Mouse (Mus musculus): ENCODE results near the gene Mrpl24. TPM values are rescaled to one million over a fixed set of nuclear protein-coding genes. Genes with fewer than 3 reads are reported as not detected.

Mrpl24 gene
- polyA plus RNA-seq, 1 experiment from 2014 or later: 53.5 TPM

DNA sequence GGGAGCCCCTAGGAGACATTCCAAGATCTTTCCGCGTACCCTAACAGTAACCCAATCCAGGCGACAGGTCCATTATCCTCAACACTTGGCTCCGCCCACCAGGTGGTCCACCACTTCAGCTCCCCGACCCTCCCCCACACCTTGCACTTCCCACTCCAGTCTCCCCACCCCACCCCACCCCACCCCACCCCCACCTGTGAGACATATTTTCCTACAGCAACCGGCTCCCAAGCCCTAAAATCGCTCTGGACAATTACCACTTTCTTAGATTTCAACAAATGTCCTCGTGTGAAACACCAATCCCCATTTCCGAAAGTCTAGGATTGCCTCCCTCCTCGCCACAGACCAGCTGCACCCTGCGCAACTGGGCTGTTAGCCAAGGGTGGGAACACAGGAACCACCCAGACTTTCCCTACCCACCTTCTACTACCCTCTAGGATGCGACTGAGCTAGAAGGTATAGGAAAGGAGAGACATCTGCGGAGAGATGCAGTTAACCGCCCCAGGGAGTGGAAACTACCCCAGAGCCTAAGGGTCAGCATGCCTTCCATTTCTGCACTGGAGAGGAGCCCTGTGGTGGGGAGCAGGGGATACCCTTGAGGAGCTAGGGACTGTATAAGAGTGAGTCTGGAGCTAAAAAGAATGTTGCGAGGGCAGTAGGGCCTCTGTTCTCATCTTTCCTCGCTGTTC, 30.1 kb downstream of the Mrpl24 start:
- ATAC-seq (ENCODE audit: low FRiP score): no peak
- Histone ChIP-seq H3K4me2 (replicated peaks) (peak overlapping the region; percentile 63), H3K4me3 (replicated peaks; ENCODE audit: low read length) (peak overlapping the region; percentile 28), H3K27me3 (ENCODE audit: control insufficient read depth, insufficient read depth, low read length) (no peaks in the 10 kb centered on the region), H3K9me3 (ENCODE audit: control insufficient read depth, low read length) (no peaks in the 10 kb centered on the region), H3K4me1 (replicated peaks; ENCODE audit: control insufficient read depth, insufficient read depth, low read length) (peaks cover 64% of the 10 kb centered on the region), H3K9ac (peak overlapping the region; percentile 49), H3K27ac (peak overlapping the region; percentile 17; the same call in 1 of the 2 replicates), H3K36me3 (replicated peaks; ENCODE audit: control insufficient read depth, insufficient read depth) (peaks cover 4% of the 10 kb centered on the region; the same call in 1 of the 2 replicates)
- 5% methylated on average over 16 of the region's 16 CpGs for WGBS
- DNase-seq (ENCODE audit: low spot score): peak; percentile 39

DNA sequence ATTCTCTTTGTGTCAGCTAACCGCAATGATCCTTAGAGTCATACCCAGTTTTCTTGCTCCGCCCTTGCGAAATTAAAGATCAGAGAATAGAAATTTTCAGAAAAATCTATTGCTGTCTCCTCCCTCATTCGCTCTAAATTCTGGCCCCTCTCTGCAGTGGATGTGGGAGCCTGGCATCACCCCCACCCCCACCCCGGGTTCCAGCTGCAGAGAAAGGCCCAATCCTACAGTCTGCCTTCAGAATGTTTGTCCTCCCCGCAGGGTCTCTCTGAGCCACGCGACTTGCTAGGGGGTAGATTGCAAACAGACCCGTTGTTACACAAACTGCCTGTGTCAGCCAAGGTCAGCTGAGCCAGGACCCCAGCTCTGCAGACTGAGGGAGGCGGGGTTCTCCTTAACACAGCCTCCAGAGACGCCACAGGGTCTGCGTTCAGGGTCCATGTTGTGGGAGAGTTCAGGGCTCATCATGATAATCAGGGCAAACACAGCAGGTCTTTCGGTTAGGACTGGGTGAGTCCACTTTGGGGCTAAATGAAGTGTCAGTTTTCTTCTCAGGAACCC, 30.7 kb downstream of the Mrpl24 start:
- peak overlapping the region; percentile 12 for H3K4me3 ChIP-seq (replicated peaks; ENCODE audit: low read length)
- no peak for ATAC-seq (ENCODE audit: low FRiP score)

DNA sequence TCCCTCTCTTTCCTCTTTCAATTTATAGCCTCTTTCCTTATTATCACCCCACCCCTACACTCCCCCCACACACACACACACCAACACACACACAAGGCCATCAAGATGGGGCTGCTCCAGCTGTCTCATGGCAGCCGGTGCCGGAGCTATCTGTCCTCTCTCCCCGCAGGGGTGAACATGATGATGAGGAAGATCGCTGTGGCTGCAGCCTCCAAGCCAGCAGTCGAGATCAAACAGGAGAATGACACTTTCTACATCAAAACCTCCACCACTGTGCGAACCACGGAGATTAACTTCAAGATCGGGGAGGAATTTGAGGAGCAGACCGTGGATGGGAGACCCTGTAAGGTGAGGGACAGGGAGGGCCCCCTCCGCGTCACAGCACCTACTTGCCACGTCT, 32.6 kb downstream of the Mrpl24 start:
- H3K9me3 ChIP-seq (ENCODE audit: control insufficient read depth, low read length): no peaks in the 10 kb centered on the region
- no peaks in the 10 kb centered on the region for H3K27me3 ChIP-seq (ENCODE audit: control insufficient read depth, insufficient read depth, low read length)
- H3K9ac ChIP-seq: peak overlapping the region; percentile 29; the same call in 1 of the 2 replicates
- ATAC-seq (ENCODE audit: low FRiP score): no peak
- H3K4me2 ChIP-seq (replicated peaks): peak overlapping the region; percentile 45
- peak overlapping the region; percentile 55; the same call in 1 of the 2 replicates for H3K27ac ChIP-seq
- peak overlapping the region; percentile 18 for H3K4me3 ChIP-seq (replicated peaks; ENCODE audit: low read length)
- DNase-seq (ENCODE audit: low spot score): no peak
- 12% methylated on average over 12 of the region's 12 CpGs for WGBS
- H3K36me3 ChIP-seq (replicated peaks; ENCODE audit: control insufficient read depth, insufficient read depth): no peaks in the 10 kb centered on the region
- H3K4me1 ChIP-seq (replicated peaks; ENCODE audit: control insufficient read depth, insufficient read depth, low read length): peaks cover 43% of the 10 kb centered on the region

More for the DNA sequence above, 30.7 kb downstream of the Mrpl24 start:
- H3K36me3 ChIP-seq (replicated peaks; ENCODE audit: control insufficient read depth, insufficient read depth): peaks cover 4% of the 10 kb centered on the region; the same call in 1 of the 2 replicates
- H3K4me1 ChIP-seq (replicated peaks; ENCODE audit: control insufficient read depth, insufficient read depth, low read length): peaks cover 59% of the 10 kb centered on the region
- H3K27ac ChIP-seq: peak overlapping the region; percentile 14; the same call in 1 of the 2 replicates
- WGBS: 7% methylated on average over 13 of the region's 13 CpGs
- 0 out of 2 replicates have a peak overlapping the region, but pooled peaks have one; percentile 49 for H3K9ac ChIP-seq
- no peaks in the 10 kb centered on the region for H3K9me3 ChIP-seq (ENCODE audit: control insufficient read depth, low read length)
- no peaks in the 10 kb centered on the region for H3K27me3 ChIP-seq (ENCODE audit: control insufficient read depth, insufficient read depth, low read length)
- peak overlapping the region; percentile 63 for H3K4me2 ChIP-seq (replicated peaks)
- no peak for DNase-seq (ENCODE audit: low spot score)

DNA sequence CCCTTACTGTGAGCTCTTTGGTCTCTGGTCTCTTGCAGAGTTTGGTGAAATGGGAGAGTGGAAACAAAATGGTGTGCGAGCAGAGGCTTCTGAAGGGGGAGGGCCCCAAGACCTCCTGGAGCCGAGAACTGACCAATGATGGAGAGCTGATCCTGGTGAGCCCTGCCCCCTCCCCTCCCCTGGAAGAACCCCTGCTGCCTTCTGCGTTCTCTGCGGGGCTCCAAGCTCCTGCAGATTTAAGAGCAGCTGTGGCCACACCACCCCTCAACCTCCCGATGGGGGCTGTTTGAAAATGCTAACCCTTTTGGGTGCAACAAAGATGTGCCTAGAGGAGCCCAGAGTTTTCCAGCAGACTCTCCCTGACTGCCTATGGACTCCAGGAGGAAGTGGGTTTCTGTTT, 33.1 kb downstream of the Mrpl24 start:
- Histone ChIP-seq H3K9me3 (ENCODE audit: control insufficient read depth, low read length) (no peaks in the 10 kb centered on the region), H3K4me2 (replicated peaks) (peak overlapping the region; percentile 45), H3K4me3 (replicated peaks; ENCODE audit: low read length) (peak overlapping the region; percentile 18), H3K27me3 (ENCODE audit: control insufficient read depth, insufficient read depth, low read length) (no peaks in the 10 kb centered on the region), H3K4me1 (replicated peaks; ENCODE audit: control insufficient read depth, insufficient read depth, low read length) (peaks cover 38% of the 10 kb centered on the region), H3K27ac (peak overlapping the region; percentile 55; the same call in 1 of the 2 replicates), H3K9ac (peak overlapping the region; percentile 29; the same call in 1 of the 2 replicates), H3K36me3 (replicated peaks; ENCODE audit: control insufficient read depth, insufficient read depth) (no peaks in the 10 kb centered on the region)
- WGBS: 4% methylated on average over 5 of the region's 5 CpGs
- peak; percentile 46 for DNase-seq (ENCODE audit: low spot score)
- peak; percentile 25; the same call in 1 of the 2 replicates for ATAC-seq (ENCODE audit: low FRiP score)

DNA sequence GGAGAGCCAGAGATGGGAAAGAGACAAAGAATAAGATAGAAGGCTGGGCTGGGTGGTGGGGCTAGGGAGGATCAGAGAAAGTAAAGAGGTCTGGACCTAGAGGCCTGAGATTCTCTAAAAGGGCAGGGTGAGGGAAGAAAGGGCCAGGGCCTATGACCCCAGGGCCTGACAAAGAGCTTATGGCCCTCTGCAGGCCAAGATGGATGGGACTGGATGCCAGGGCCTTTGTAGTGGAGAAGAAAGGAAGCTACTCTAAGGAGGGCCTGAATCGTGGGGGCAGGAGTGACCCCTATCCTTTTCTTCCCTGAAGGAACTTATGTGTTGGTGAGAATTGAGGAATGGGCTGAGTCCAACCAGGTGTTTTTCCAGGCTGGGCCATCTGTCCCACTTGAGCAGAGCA, 38.8 kb downstream of the Mrpl24 start:
- Histone ChIP-seq H3K9me3 (ENCODE audit: control insufficient read depth, low read length) (no peaks in the 10 kb centered on the region), H3K36me3 (replicated peaks; ENCODE audit: control insufficient read depth, insufficient read depth) (no peaks in the 10 kb centered on the region), H3K27ac (no peak overlapping the region), H3K4me2 (replicated peaks) (no peak overlapping the region), H3K4me1 (replicated peaks; ENCODE audit: control insufficient read depth, insufficient read depth, low read length) (0 out of 2 replicates have a peak, but pooled peaks cover 3% of the 10 kb centered on the region), H3K4me3 (replicated peaks; ENCODE audit: low read length) (no peak overlapping the region), H3K27me3 (ENCODE audit: control insufficient read depth, insufficient read depth, low read length) (no peaks in the 10 kb centered on the region), H3K9ac (no peak overlapping the region)
- no peak for DNase-seq (ENCODE audit: low spot score)
- WGBS: 5% methylated on average over 1 of the region's 1 CpGs
- no peak for ATAC-seq (ENCODE audit: low FRiP score)

DNA sequence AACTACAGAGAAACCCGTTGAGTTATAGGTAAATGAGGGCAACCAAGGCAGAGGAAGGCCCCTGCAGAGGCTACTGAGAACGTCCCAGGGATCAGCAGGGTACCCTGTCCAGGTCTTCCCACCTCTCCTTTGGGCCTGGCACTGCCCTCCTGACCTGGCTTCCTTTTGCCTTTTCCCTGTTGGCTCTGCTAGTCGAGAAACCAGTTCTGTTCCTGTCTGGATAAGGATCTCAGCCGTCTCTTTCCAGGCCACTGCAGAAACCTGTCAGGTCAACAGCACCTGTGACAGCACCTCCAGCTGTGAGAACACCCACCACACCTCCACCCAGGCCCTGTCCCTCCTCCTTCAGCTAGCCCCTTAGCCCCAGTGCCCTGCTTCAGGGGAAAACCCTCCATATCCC, 39.2 kb downstream of the Mrpl24 start:
- Histone ChIP-seq H3K27me3 (ENCODE audit: control insufficient read depth, insufficient read depth, low read length) (no peaks in the 10 kb centered on the region), H3K4me3 (replicated peaks; ENCODE audit: low read length) (no peak overlapping the region), H3K9ac (no peak overlapping the region), H3K36me3 (replicated peaks; ENCODE audit: control insufficient read depth, insufficient read depth) (no peaks in the 10 kb centered on the region), H3K4me2 (replicated peaks) (no peak overlapping the region), H3K27ac (no peak overlapping the region), H3K4me1 (replicated peaks; ENCODE audit: control insufficient read depth, insufficient read depth, low read length) (0 out of 2 replicates have a peak, but pooled peaks cover 3% of the 10 kb centered on the region), H3K9me3 (ENCODE audit: control insufficient read depth, low read length) (no peaks in the 10 kb centered on the region)
- DNase-seq (ENCODE audit: low spot score): no peak
- ATAC-seq (ENCODE audit: low FRiP score): no peak
- 6% methylated on average over 4 of the region's 4 CpGs for WGBS

DNA sequence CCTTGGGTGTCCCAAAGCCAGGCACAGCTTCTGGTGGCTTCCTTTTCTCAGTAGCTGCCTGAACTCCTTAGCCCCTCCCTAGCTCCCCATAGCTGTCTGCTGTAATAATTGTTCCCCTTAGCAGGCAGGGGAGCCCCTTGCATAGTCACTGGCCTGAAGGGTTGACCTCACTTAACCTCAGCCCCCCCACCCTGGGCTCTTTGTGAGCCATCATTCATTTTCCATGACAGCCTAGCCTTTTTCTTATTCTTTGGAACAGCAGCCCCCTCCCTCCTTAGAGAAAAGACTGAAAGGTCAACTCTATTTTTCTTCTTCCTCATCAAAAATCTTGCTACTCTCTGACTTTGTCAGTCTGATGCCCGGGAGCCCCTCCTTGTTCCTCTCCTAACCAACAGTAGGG, 39.7 kb downstream of the Mrpl24 start:
- no peak overlapping the region for H3K4me3 ChIP-seq (replicated peaks; ENCODE audit: low read length)
- H3K36me3 ChIP-seq (replicated peaks; ENCODE audit: control insufficient read depth, insufficient read depth): no peaks in the 10 kb centered on the region
- H3K4me2 ChIP-seq (replicated peaks): no peak overlapping the region
- ATAC-seq (ENCODE audit: low FRiP score): no peak
- no peak for DNase-seq (ENCODE audit: low spot score)
- H3K27ac ChIP-seq: no peak overlapping the region
- H3K4me1 ChIP-seq (replicated peaks; ENCODE audit: control insufficient read depth, insufficient read depth, low read length): 0 out of 2 replicates have a peak, but pooled peaks cover 3% of the 10 kb centered on the region
- no peaks in the 10 kb centered on the region for H3K9me3 ChIP-seq (ENCODE audit: control insufficient read depth, low read length)
- no peaks in the 10 kb centered on the region for H3K27me3 ChIP-seq (ENCODE audit: control insufficient read depth, insufficient read depth, low read length)
- no peak overlapping the region for H3K9ac ChIP-seq
- 8% methylated on average over 1 of the region's 1 CpGs for WGBS

DNA sequence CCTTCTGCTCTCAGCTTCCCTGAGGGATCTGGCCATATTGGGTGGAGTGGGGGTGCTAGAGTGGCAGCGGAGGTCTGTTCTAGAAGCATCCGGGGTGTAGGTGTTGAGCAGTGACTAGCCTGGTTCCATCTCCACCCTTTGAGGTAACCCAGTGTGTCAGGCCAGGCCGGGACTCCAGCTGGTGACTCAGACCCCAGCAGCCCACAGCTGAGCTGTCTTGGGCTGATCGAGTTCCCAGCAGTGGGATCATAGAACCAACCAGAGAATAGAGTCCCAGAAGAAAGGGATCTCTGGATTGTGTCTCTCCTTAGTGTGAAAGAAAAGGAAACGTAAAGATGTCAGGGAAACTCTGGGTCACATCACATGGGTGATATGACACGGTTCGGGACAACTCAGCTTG, 40.1 kb downstream of the Mrpl24 start:
- Histone ChIP-seq H3K4me3 (replicated peaks; ENCODE audit: low read length) (no peak overlapping the region), H3K4me2 (replicated peaks) (no peak overlapping the region), H3K4me1 (replicated peaks; ENCODE audit: control insufficient read depth, insufficient read depth, low read length) (0 out of 2 replicates have a peak, but pooled peaks cover 3% of the 10 kb centered on the region), H3K27ac (no peak overlapping the region), H3K9me3 (ENCODE audit: control insufficient read depth, low read length) (no peaks in the 10 kb centered on the region), H3K36me3 (replicated peaks; ENCODE audit: control insufficient read depth, insufficient read depth) (no peaks in the 10 kb centered on the region), H3K9ac (no peak overlapping the region), H3K27me3 (ENCODE audit: control insufficient read depth, insufficient read depth, low read length) (no peaks in the 10 kb centered on the region)
- DNase-seq (ENCODE audit: low spot score) (no peak), ATAC-seq (ENCODE audit: low FRiP score) (no peak)
- WGBS: 35% methylated on average over 7 of the region's 7 CpGs

DNA sequence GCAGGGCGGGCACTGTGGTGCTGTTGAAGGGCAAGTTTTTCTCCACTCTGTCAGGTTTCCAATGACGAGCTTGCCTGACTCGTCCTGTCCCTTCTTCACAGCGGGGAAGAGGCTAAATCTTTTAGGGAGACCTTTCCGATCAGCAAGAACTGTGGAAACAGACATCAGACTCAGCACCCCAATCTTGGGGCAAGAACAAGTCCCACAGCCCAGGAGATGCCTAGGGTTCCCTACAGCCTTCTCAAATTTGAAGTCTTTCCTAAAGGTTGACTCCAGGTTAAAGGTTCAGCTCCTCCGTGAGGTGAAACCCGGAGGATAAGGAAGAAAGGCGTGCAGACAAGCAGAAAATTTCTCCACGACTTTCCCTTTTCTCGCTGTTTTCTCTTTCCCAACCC, 40.9 kb downstream of the Mrpl24 start:
- Histone ChIP-seq H3K4me3 (replicated peaks; ENCODE audit: low read length) (peak overlapping the region; percentile 35), H3K9me3 (ENCODE audit: control insufficient read depth, low read length) (no peaks in the 10 kb centered on the region), H3K9ac (peak overlapping the region; percentile 62), H3K4me1 (replicated peaks; ENCODE audit: control insufficient read depth, insufficient read depth, low read length) (0 out of 2 replicates have a peak, but pooled peaks cover 3% of the 10 kb centered on the region), H3K36me3 (replicated peaks; ENCODE audit: control insufficient read depth, insufficient read depth) (no peaks in the 10 kb centered on the region), H3K27me3 (ENCODE audit: control insufficient read depth, insufficient read depth, low read length) (no peaks in the 10 kb centered on the region), H3K27ac (peak overlapping the region; percentile 84), H3K4me2 (replicated peaks) (peak overlapping the region; percentile 68)
- WGBS: 3% methylated on average over 10 of the region's 10 CpGs
- DNase-seq (ENCODE audit: low spot score): no peak
- no peak for ATAC-seq (ENCODE audit: low FRiP score)

Measured in hindbrain, embryonic 14.5 days (tissue).